Mouse (Mus musculus): ENCODE data around the gene Sun2. TPM values are rescaled to one million over a fixed set of nuclear protein-coding genes. Genes with fewer than 3 reads are reported as not detected.
A peak's percentile ranks its signal among the peaks of the same experiment; 100 is the strongest.

Sun2 gene
- total RNA-seq, 2 experiments from 2014 or later = 85.6 to 89.1 TPM

- DNase-seq = no peak
- intact Hi-C loops (cut with DNase I) = loop anchor here (10.0 kb wide), 1 partner anchor 74 kb away; the partner anchor contains the start of genes Cby1 and Fam227a
Observed at GRCm38 (mm10) chr15:79728311-79728710, 14.0 kb downstream of the Sun2 start.

DNA sequence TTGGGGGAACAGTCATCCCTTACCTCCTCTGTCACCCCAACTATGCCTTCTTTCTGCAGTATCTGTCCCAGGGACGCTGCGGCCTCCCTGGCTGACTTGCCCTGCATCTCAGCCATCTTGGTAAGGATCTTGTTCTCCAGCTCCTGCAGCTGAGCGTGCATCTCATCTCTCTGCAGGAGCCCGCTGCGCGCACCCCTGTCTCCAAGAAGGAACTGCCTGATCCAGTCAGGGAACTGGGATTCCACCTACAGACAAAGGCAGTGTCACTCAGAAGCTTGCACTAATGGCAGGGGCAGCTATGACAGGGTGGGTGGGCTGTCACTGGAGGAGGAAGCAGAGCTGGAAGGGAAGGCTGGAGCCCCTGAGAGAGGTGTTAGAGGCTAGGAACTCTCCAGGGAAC, 14.5 kb downstream of the Sun2 start:
- intact Hi-C loops (cut with DNase I) = loop anchor here (10.0 kb wide), 1 partner anchor 73 kb away; the partner anchor contains the start of genes Cby1 and Fam227a
- no peak for DNase-seq

DNA sequence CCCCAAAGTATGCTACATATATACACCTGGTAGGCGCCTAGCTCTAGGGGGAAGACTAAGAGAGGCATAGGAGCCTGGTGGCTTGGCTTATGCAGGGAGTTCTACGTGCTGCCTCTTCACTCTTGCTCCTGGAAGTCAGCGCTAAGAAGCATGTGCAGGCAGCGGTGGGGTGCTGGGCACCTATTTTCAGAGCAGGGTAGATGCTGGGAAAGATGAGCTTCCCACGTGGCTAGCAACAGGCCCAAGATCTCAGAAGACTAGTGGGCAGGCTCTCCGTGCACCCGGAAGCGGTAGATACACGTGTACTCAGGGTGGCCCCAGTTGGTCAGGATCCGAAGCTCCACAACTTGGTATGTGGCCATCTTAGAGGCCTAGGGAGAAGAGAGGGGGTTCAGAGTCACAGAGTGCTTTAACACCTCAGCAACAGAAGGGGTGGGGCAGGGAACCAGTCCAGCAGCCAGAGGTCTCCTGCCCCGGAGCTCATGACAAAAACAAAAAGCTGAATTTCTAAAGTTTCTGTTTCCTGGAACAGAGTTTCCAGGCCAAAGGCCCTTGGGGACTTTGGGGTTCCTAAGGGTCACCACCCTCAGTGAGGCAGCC, 17.0 kb downstream of the Sun2 start:
- intact Hi-C loops (cut with DNase I) = loop anchor here (10.0 kb wide), 1 partner anchor 70 kb away; the partner anchor contains the start of genes Cby1 and Fam227a
- no peak for DNase-seq

DNA sequence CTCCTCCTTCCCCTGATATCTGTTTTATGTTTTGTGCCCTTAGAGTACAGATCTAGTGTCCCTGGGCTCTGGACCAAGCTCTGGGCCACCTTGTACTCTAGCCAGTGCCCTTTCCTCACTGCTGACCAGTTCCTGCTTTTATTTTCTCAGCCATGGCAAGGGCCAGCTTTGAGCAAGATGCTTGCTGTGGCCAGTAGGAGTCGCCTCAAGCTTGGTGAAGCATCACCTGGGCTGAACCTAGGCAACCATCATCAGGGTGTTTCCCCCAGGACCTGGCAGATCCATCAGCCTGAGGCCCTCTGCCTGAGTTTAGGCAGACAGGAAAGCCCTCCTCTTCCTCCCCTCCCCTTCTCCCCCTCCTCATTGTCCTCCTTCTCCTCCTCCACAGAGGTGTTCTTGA, 18.9 kb downstream of the Sun2 start:
- intact Hi-C loops (cut with DNase I) = loop anchor here (10.0 kb wide), 1 partner anchor 69 kb away; the partner anchor contains the start of genes Cby1 and Fam227a
- DNase-seq = peak in 1 of 2 experiments; percentile 34

- no peak for DNase-seq
- intact Hi-C loops (cut with DNase I) = loop anchor here (10.0 kb wide), 1 partner anchor 66 kb away; the partner anchor contains the start of genes Cby1 and Fam227a
Observed at GRCm38 (mm10) chr15:79720796-79721195, 21.5 kb downstream of the Sun2 start.

DNA sequence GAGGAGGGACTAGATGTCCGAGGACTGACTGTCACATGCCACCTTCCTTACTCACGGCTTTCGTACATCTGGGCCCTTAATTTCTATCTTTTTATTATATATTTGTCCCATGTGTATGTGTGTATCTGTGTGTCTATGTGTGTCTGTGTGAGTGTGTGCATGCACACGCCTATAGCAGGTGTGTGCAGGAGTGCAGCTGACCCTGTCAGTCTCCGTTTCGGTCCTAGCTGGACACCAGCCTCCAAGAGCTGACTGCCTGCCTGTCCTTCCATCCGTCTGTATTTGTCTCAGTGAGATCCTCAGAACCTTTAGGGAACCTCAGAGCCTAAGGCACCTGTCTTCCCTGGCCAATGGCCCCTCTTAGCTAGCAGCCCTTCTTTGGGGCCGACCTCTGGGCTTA, 22.1 kb downstream of the Sun2 start:
- intact Hi-C loops (cut with DNase I) = loop anchor here (10.0 kb wide), 1 partner anchor 65 kb away; the partner anchor contains the start of genes Cby1 and Fam227a
- DNase-seq = no peak

- intact Hi-C loops (cut with DNase I) = no loop called here
- no peak for DNase-seq
Observed at GRCm38 (mm10) chr15:79716710-79717109, 25.6 kb downstream of the Sun2 start.

- intact Hi-C loops (cut with DNase I) = no loop called here
- no peak for DNase-seq
Observed at GRCm38 (mm10) chr15:79715646-79716045, 26.7 kb downstream of the Sun2 start.

DNA sequence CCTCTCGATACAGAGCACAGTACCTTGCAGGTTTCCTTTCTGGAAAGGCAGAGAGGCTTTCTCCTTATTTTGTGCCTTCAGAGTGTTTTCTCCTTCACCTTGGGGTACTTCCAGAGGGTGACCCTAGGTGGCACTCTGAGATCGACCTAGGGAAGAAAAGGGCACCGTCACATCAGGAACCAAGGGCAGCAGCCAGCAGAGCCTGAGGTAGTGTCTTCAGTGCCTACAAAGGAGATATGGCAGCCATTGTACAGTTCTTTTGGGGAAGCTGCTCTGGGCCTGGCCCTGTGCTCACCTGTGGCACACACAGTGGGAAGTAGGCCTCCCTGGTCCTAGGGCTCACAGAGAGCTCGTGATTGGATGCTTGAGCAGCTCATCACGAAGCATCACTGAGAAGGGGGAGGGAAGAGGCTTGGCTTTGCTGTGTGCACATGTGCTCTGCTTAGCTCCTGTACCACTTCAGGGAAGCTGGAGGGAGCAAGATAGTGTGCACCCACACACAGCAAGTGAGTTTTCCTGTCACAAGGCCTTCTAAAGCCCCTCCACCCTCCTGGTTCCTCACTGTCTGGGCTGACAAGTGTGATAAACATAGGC, 34.0 kb downstream of the Sun2 start:
- intact Hi-C loops (cut with DNase I) = no loop called here
- DNase-seq = no peak

DNA sequence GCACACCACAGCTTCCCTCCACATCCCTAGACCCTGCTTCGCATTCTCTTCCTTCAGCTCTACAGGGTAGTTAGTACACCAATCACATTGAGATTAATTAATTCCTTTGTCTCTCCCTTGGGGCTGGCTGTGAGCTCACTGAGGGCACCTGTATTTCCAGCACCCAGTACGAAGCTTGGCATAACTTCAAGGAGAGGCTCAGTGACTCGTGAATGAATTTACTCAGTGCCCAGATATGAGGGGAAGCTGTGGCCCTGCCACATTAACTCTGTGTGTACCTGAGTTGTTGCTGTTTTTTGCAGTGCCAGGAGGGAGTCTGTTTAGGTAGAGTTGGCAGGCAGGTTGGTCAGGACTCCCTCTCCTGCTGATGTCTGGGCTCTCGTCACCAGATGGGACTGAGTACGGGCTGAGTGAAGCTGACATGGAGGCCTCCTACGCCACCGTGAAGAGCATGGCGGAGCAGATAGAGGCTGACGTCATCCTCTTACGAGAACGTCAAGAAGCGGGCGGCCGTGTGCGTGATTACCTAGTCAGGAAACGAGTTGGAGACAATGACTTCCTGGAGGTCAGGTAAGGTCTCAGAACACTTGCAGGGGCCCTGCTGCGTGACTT, 35.6 kb downstream of the Sun2 start:
- intact Hi-C loops (cut with DNase I) = no loop called here
- no peak for DNase-seq

- no peak for DNase-seq
- intact Hi-C loops (cut with DNase I) = no loop called here
Observed at GRCm38 (mm10) chr15:79697558-79698187, 44.7 kb downstream of the Sun2 start.

DNA sequence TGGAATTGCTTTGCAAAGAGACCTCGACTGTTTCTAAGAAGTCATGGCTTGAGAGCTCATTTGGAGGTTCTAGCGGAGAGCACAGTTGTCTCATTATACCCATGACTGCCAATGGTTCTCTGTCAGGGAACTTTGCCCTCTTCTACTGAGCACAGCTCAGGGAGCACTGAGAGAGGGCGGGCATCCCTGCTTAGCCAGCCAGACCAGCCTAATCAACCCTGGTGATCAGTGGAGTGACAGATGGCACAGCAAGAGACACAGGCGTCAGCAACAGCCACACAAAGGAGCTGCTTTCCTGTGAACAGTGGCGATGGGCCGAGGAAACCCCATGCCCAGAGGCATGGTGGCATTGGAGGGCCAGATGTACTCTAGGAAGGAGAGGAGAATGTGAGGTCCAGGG, 45.3 kb downstream of the Sun2 start:
- no peak for DNase-seq
- intact Hi-C loops (cut with DNase I) = no loop called here

DNA sequence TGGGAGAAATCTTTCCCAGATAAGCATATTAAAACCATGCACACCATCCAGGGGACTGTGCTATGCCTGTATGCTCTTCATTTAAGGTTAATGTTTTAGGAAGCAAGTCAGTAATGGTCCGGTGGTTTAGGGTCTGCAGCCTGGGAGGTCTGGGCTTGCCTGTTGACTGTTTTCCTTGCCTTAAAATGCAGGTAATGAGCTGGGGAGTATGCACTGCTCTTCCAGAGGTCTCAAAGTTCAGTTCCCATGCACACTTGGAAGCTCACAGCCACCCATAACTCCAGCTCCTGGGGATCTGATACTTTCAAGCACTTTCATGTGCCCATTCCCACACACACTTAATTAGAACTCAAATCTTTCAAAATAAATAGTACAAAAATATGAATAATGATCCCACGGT, 45.8 kb downstream of the Sun2 start:
- intact Hi-C loops (cut with DNase I) = no loop called here

DNA sequence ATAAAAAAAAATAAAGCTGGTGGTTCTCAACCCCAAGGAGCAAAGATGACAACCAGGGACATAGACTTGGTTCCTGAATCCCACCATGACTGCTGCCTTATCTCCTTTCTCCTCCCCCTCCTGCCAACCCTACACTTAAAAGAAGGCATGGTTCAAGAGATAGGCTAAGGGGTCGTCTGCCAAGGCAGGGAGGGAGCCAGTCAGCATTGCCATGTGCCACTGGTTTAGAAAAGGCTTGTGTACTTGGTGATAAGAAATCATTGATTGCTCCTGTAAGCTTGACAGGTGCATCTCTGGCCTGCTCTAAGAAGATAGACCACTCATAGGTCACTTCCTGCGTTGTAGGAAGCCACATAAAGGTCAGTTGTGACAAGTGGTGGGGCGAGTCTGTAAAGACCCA, 46.8 kb downstream of the Sun2 start:
- intact Hi-C loops (cut with DNase I) = no loop called here

More for the DNA sequence above, 45.8 kb downstream of the Sun2 start:
- DNase-seq = no peak

GRCm38 (mm10) chr15:79694512-79694911, 47.8 kb downstream of the Sun2 start:
- intact Hi-C loops (cut with DNase I) = loop anchor here (5.0 kb wide), 1 partner anchor 198 kb away; the partner anchor contains the start of gene Apobec3
- DNase-seq = no peak

More for the DNA sequence above, 46.8 kb downstream of the Sun2 start:
- DNase-seq = no peak

- DNase-seq = no peak
- intact Hi-C loops (cut with DNase I) = loop anchor here (5.0 kb wide), 1 partner anchor 199 kb away; the partner anchor contains the start of gene Apobec3
Observed at GRCm38 (mm10) chr15:79693740-79694139, 48.6 kb downstream of the Sun2 start.

GRCm38 (mm10) chr15:79692334-79692733, 50.0 kb downstream of the Sun2 start:
- intact Hi-C loops (cut with DNase I) = loop anchor here (5.0 kb wide), 1 partner anchor 200 kb away; the partner anchor contains the start of gene Apobec3
- DNase-seq = no peak

- DNase-seq = peak in 1 of 2 experiments; percentile 47
- intact Hi-C loops (cut with DNase I) = loop anchor here (5.0 kb wide), 1 partner anchor 201 kb away; the partner anchor contains the start of gene Apobec3
Observed at GRCm38 (mm10) chr15:79691023-79691508, 51.3 kb downstream of the Sun2 start.

- intact Hi-C loops (cut with DNase I) = loop anchor here (5.0 kb wide), 1 partner anchor 202 kb away; the partner anchor contains the start of gene Apobec3
- peak; percentile 94 to 96 for DNase-seq
Observed at GRCm38 (mm10) chr15:79690426-79691022, 51.8 kb downstream of the Sun2 start, which contains the start of gene Gtpbp1. Gtpbp1 (plus strand) TSS chr15:79690845.
